Mouse (Mus musculus) forebrain, embryonic 14.5 days (tissue): Measurements from ENCODE around the gene Tcf15. TPM values are rescaled to one million over a fixed set of nuclear protein-coding genes. Genes with fewer than 3 reads are reported as not detected.

Experiments used
- ATAC-seq: fragments of 200-750 bp; cut with Nextera tagmentation; 2 replicates; pipeline ENCODE4 v1.8.0; 2017; ENCODE audit warnings: mild to moderate bottlenecking, moderate library complexity
- DNase-seq: peaks from one replicate; pipeline ENCODE4 v3.0.0-alpha.2; 2015; ENCODE audit warnings: low spot score
- H3K27ac ChIP-seq: fragments of 300-500 bp; sonication (generic); 2 replicates; pipeline ENCODE4 v1.5.1; 2014; ENCODE audit warnings: low read depth, mild to moderate bottlenecking, control low read depth, low read length, moderate library complexity
- H3K27me3 ChIP-seq: fragments of 300-500 bp; sonication (generic); replicated peaks from 2 replicates; pipeline ENCODE4 v1.6.1; 2014; ENCODE audit warnings: low read length, control low read depth, mixed read lengths; ENCODE audit not compliant: control insufficient read depth, insufficient read depth
- H3K36me3 ChIP-seq: fragments of 300-500 bp; sonication (generic); 2 replicates; pipeline ENCODE4 v1.6.1; 2014; ENCODE audit warnings: low read length, control low read depth; ENCODE audit not compliant: control insufficient read depth, insufficient read depth
- H3K4me1 ChIP-seq: fragments of 300-500 bp; sonication (generic); 2 replicates; pipeline ENCODE4 v1.6.1; 2014; ENCODE audit warnings: antibody characterized with exemption, low read length, control low read depth; ENCODE audit not compliant: control insufficient read depth, insufficient read depth
- H3K4me2 ChIP-seq: fragments of 300-500 bp; sonication (generic); 2 replicates; pipeline ENCODE4 v1.6.1; 2014; ENCODE audit warnings: mild to moderate bottlenecking, control low read depth, low read length
- H3K4me3 ChIP-seq: fragments of 300-500 bp; sonication (generic); 2 replicates; pipeline ENCODE4 v1.5.1; 2014; ENCODE audit warnings: low read depth, low read length, control low read depth
- H3K9ac ChIP-seq: fragments of 300-500 bp; sonication (generic); 2 replicates; pipeline ENCODE4 v1.6.1; 2014; ENCODE audit warnings: mild to moderate bottlenecking, low read length, control low read depth, moderate library complexity
- H3K9me3 ChIP-seq: fragments of 300-500 bp; sonication (generic); replicated peaks from 2 replicates; pipeline ENCODE4 v1.6.1; 2016; ENCODE audit warnings: low read length, control low read depth, mixed read lengths; ENCODE audit not compliant: control insufficient read depth
- WGBS: fragments of 180-500 bp; shearing (Covaris S2); extraction: QIAGEN DNeasy Blood & Tissue Kit; methylation state at CpG from one replicate; pipeline ENCODE4 v1.1.7; 2014; 5-methylcytosine and 5-hydroxymethylcytosine counted together
- polyA plus RNA-seq: library from polyadenylated mRNA; unstranded; fragments of >200 nt; fragmentation: Nextera tagmentation; extraction: Ambion mirVana; gene quantifications from 2 replicates; pipeline ENCODE4 v1.2.1, GENCODE M21; 2014

Gene Tcf15
- polyA plus RNA-seq, 1 experiment from 2014 or later, result 1.1 TPM

GRCm38 (mm10) chr2:152169377-152169776, 26.0 kb downstream of the Tcf15 start:
- Histone ChIP-seq H3K27ac (no peak overlapping the region), H3K9me3 (no peaks in the 10 kb centered on the region), H3K4me2 (no peak overlapping the region), H3K9ac (no peak overlapping the region), H3K4me3 (no peak overlapping the region), H3K4me1 (no peaks in the 10 kb centered on the region), H3K27me3 (no peaks in the 10 kb centered on the region), H3K36me3 (no peaks in the 10 kb centered on the region)
- 97% methylated on average over 1 of the region's 1 CpGs for WGBS
- ATAC-seq (no peak), DNase-seq (no peak)

GRCm38 (mm10) chr2:152174861-152175260, 31.5 kb downstream of the Tcf15 start:
- Histone ChIP-seq H3K27ac (no peak overlapping the region), H3K4me1 (peaks cover 2% of the 10 kb centered on the region; the same call in 1 of the 2 replicates), H3K27me3 (no peaks in the 10 kb centered on the region), H3K4me3 (no peak overlapping the region), H3K36me3 (no peaks in the 10 kb centered on the region), H3K9me3 (no peaks in the 10 kb centered on the region), H3K4me2 (no peak overlapping the region), H3K9ac (no peak overlapping the region)
- no peak for ATAC-seq
- 94% methylated on average over 3 of the region's 3 CpGs for WGBS
- no peak for DNase-seq

GRCm38 (mm10) chr2:152176659-152177058, 33.3 kb downstream of the Tcf15 start:
- H3K4me3 ChIP-seq, result no peak overlapping the region
- no peaks in the 10 kb centered on the region for H3K36me3 ChIP-seq
- peaks cover 2% of the 10 kb centered on the region; the same call in 1 of the 2 replicates for H3K4me1 ChIP-seq
- H3K9me3 ChIP-seq, result no peaks in the 10 kb centered on the region
- no peak overlapping the region for H3K9ac ChIP-seq
- no peak for DNase-seq
- H3K4me2 ChIP-seq, result no peak overlapping the region
- no peak for ATAC-seq
- no peaks in the 10 kb centered on the region for H3K27me3 ChIP-seq
- H3K27ac ChIP-seq, result no peak overlapping the region
- WGBS, result 87% methylated on average over 6 of the region's 6 CpGs

- Histone ChIP-seq H3K9ac (no peak overlapping the region), H3K4me3 (no peak overlapping the region), H3K4me2 (peak overlapping the region; percentile 30; the same call in 1 of the 2 replicates), H3K36me3 (no peaks in the 10 kb centered on the region), H3K4me1 (peaks cover 2% of the 10 kb centered on the region; the same call in 1 of the 2 replicates), H3K27ac (no peak overlapping the region), H3K9me3 (no peaks in the 10 kb centered on the region), H3K27me3 (no peaks in the 10 kb centered on the region)
- DNase-seq (peak; percentile 19), ATAC-seq (no peak)
- 5% methylated on average over 24 of the region's 24 CpGs for WGBS
Observed at GRCm38 (mm10) chr2:152177162-152177805, 33.9 kb downstream of the Tcf15 start.

- no peaks in the 10 kb centered on the region for H3K27me3 ChIP-seq
- WGBS, result 62% methylated on average over 6 of the region's 6 CpGs
- H3K4me2 ChIP-seq, result no peak overlapping the region
- H3K9me3 ChIP-seq, result no peaks in the 10 kb centered on the region
- DNase-seq, result no peak
- no peak overlapping the region for H3K4me3 ChIP-seq
- no peak overlapping the region for H3K9ac ChIP-seq
- H3K27ac ChIP-seq, result no peak overlapping the region
- H3K4me1 ChIP-seq, result peaks cover 2% of the 10 kb centered on the region; the same call in 1 of the 2 replicates
- ATAC-seq, result no peak
- H3K36me3 ChIP-seq, result no peaks in the 10 kb centered on the region
Observed at GRCm38 (mm10) chr2:152177806-152178170, 34.4 kb downstream of the Tcf15 start.

- Histone ChIP-seq H3K27me3 (no peaks in the 10 kb centered on the region), H3K4me1 (peaks cover 2% of the 10 kb centered on the region; the same call in 1 of the 2 replicates), H3K4me3 (no peak overlapping the region), H3K36me3 (no peaks in the 10 kb centered on the region), H3K27ac (no peak overlapping the region), H3K4me2 (no peak overlapping the region), H3K9ac (no peak overlapping the region), H3K9me3 (no peaks in the 10 kb centered on the region)
- ATAC-seq (no peak), DNase-seq (no peak)
- 89% methylated on average over 3 of the region's 3 CpGs for WGBS
Observed at GRCm38 (mm10) chr2:152178345-152178744, 35.0 kb downstream of the Tcf15 start.

GRCm38 (mm10) chr2:152179301-152179700, 35.9 kb downstream of the Tcf15 start:
- Histone ChIP-seq H3K9me3 (no peaks in the 10 kb centered on the region), H3K9ac (no peak overlapping the region), H3K4me3 (no peak overlapping the region), H3K27me3 (no peaks in the 10 kb centered on the region), H3K4me1 (peaks cover 2% of the 10 kb centered on the region; the same call in 1 of the 2 replicates), H3K36me3 (no peaks in the 10 kb centered on the region), H3K4me2 (no peak overlapping the region), H3K27ac (no peak overlapping the region)
- ATAC-seq, result no peak
- no peak for DNase-seq
- WGBS, result 90% methylated on average over 2 of the region's 2 CpGs

GRCm38 (mm10) chr2:152180323-152180722, 37.0 kb downstream of the Tcf15 start:
- H3K4me1 ChIP-seq, result peaks cover 2% of the 10 kb centered on the region; the same call in 1 of the 2 replicates
- 70% methylated on average over 6 of the region's 6 CpGs for WGBS
- DNase-seq, result no peak
- no peak overlapping the region for H3K4me3 ChIP-seq
- no peak overlapping the region for H3K4me2 ChIP-seq
- H3K9me3 ChIP-seq, result no peaks in the 10 kb centered on the region
- no peaks in the 10 kb centered on the region for H3K27me3 ChIP-seq
- ATAC-seq, result no peak
- H3K36me3 ChIP-seq, result no peaks in the 10 kb centered on the region
- H3K27ac ChIP-seq, result no peak overlapping the region
- H3K9ac ChIP-seq, result no peak overlapping the region

GRCm38 (mm10) chr2:152187132-152187531, 43.8 kb downstream of the Tcf15 start:
- H3K9me3 ChIP-seq, result no peaks in the 10 kb centered on the region
- no peak overlapping the region for H3K27ac ChIP-seq
- no peak for ATAC-seq
- H3K4me3 ChIP-seq, result no peak overlapping the region
- DNase-seq, result no peak
- no peaks in the 10 kb centered on the region for H3K27me3 ChIP-seq
- WGBS, result 88% methylated on average over 5 of the region's 5 CpGs
- H3K36me3 ChIP-seq, result no peaks in the 10 kb centered on the region
- no peaks in the 10 kb centered on the region for H3K4me1 ChIP-seq
- no peak overlapping the region for H3K9ac ChIP-seq
- H3K4me2 ChIP-seq, result no peak overlapping the region
